Mouse (Mus musculus) stomach, embryonic 15.5 days (tissue): Measurements from ENCODE around the gene Sipa1l3. TPM values are rescaled to one million over a fixed set of nuclear protein-coding genes. Genes with fewer than 3 reads are reported as not detected.

Experiments
- ATAC-seq: fragments of 200-750 bp; cut with Nextera tagmentation; 2 replicates; pipeline ENCODE4 v1.8.0; 2017; ENCODE audit warnings: low read depth, moderate number of reproducible peaks, moderate TSS enrichment; ENCODE audit not compliant: insufficient read depth, low FRiP score
- H3K27ac ChIP-seq: fragments of 300-500 bp; sonication (generic); 2 replicates; pipeline ENCODE4 v1.5.1; 2015; ENCODE audit warnings: mild to moderate bottlenecking, inconsistent platforms
- H3K27me3 ChIP-seq: fragments of 300-500 bp; sonication (generic); replicated peaks from 2 replicates; pipeline ENCODE4 v1.6.1; 2015; ENCODE audit warnings: inconsistent platforms
- H3K36me3 ChIP-seq: fragments of 300-500 bp; sonication (generic); 2 replicates; pipeline ENCODE4 v1.6.1; 2015; ENCODE audit warnings: inconsistent platforms
- H3K4me1 ChIP-seq: fragments of 300-500 bp; sonication (generic); 2 replicates; pipeline ENCODE4 v1.6.1; 2015; ENCODE audit warnings: inconsistent platforms
- H3K4me2 ChIP-seq: fragments of 300-500 bp; sonication (generic); 2 replicates; pipeline ENCODE4 v1.6.1; 2015; ENCODE audit warnings: mild to moderate bottlenecking, inconsistent platforms
- H3K4me3 ChIP-seq: fragments of 300-500 bp; sonication (generic); replicated peaks from 2 replicates; pipeline ENCODE4 v1.5.1; 2015; ENCODE audit warnings: inconsistent platforms
- H3K9ac ChIP-seq: fragments of 300-500 bp; sonication (generic); 2 replicates; pipeline ENCODE4 v1.6.1; 2015; ENCODE audit warnings: inconsistent platforms
- H3K9me3 ChIP-seq: fragments of 300-500 bp; sonication (generic); 2 replicates; pipeline ENCODE4 v1.6.1; 2016; ENCODE audit warnings: inconsistent platforms
- WGBS: fragments of 180-500 bp; shearing (Covaris S2); methylation state at CpG from one replicate; pipeline ENCODE4 v1.1.7; 2015; 5-methylcytosine and 5-hydroxymethylcytosine counted together
- polyA plus RNA-seq: library from polyadenylated mRNA; unstranded; fragments of >200 nt; fragmentation: Nextera tagmentation; extraction: Ambion mirVana; gene quantifications from 2 replicates; pipeline ENCODE4 v1.2.1, GENCODE M21; 2015

The Sipa1l3 gene
- polyA plus RNA-seq, 1 experiment from 2014 or later, result 22.0 TPM

DNA sequence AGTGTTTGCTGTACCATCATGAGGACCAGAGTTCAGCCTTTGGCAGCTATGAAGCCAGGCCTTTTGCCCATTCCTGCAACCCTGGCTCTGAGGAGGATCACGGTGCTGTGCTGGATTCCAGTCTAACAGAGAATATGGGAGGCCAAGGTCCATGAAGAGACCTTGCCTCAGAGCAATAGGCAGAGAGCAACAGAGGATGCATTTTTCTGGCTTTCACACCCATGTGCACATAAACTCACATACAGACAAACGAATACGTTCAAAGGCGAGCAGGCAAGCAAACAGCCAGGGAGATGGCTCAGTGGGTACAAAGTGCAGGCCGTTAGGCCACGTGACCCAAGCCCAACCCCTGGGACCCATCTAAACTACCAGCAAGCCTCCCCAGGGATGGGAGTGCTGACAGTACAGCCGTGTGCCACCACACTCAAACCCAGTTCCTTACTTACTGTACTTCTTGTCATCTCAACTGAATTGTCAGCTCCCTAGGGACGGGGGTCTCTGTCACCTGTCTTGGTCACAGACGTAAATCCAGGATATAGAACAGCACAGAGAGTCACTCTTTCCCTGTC lies 180.0 kb downstream of the Sipa1l3 start:
- H3K9me3 ChIP-seq, result no peaks in the 10 kb centered on the region
- ATAC-seq, result no peak; the same call in 1 of the 2 replicates
- no peak overlapping the region for H3K27ac ChIP-seq
- WGBS, result 81% methylated on average over 9 of the region's 9 CpGs
- H3K4me1 ChIP-seq, result no peaks in the 10 kb centered on the region
- peaks cover 16% of the 10 kb centered on the region; the same call in 1 of the 2 replicates for H3K36me3 ChIP-seq
- H3K9ac ChIP-seq, result no peak overlapping the region
- no peaks in the 10 kb centered on the region for H3K27me3 ChIP-seq
- H3K4me3 ChIP-seq, result no peak overlapping the region
- no peak overlapping the region; the same call in 1 of the 2 replicates for H3K4me2 ChIP-seq

DNA sequence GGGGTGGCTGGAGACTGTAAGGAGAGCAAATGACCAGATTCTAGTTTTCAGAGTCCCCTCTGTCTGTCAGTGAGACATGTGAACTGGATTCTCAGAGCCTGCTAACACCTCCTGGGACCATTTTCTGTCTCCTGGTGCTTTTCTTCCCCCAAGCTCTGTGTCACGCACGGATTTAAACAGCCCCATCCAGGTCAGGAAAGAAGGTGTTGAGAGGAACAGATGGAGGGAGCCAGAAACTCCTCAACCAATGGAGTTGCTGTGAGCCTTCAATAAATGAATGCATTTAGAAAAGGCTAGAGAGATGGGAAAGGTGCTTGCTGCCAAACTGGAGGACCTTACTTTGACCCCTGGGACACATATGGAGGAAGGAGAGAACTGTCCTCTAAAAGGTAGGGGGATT lies 180.7 kb downstream of the Sipa1l3 start:
- Histone ChIP-seq H3K4me2 (no peak overlapping the region), H3K27ac (no peak overlapping the region), H3K4me3 (no peak overlapping the region), H3K9me3 (no peaks in the 10 kb centered on the region), H3K27me3 (no peaks in the 10 kb centered on the region), H3K4me1 (no peaks in the 10 kb centered on the region), H3K9ac (no peak overlapping the region), H3K36me3 (peaks cover 16% of the 10 kb centered on the region; the same call in 1 of the 2 replicates)
- WGBS, result 80% methylated on average over 2 of the region's 2 CpGs
- no peak for ATAC-seq

GRCm38 (mm10) chr7:29336795-29337319 lies 181.6 kb downstream of the Sipa1l3 start:
- H3K36me3 ChIP-seq, result peaks cover 18% of the 10 kb centered on the region; the same call in 1 of the 2 replicates
- no peaks in the 10 kb centered on the region for H3K27me3 ChIP-seq
- H3K4me1 ChIP-seq, result no peaks in the 10 kb centered on the region
- H3K9ac ChIP-seq, result no peak overlapping the region
- no peak overlapping the region for H3K4me2 ChIP-seq
- H3K27ac ChIP-seq, result no peak overlapping the region
- 77% methylated on average over 9 of the region's 9 CpGs for WGBS
- H3K4me3 ChIP-seq, result no peak overlapping the region
- H3K9me3 ChIP-seq, result no peaks in the 10 kb centered on the region
- no peak for ATAC-seq

DNA sequence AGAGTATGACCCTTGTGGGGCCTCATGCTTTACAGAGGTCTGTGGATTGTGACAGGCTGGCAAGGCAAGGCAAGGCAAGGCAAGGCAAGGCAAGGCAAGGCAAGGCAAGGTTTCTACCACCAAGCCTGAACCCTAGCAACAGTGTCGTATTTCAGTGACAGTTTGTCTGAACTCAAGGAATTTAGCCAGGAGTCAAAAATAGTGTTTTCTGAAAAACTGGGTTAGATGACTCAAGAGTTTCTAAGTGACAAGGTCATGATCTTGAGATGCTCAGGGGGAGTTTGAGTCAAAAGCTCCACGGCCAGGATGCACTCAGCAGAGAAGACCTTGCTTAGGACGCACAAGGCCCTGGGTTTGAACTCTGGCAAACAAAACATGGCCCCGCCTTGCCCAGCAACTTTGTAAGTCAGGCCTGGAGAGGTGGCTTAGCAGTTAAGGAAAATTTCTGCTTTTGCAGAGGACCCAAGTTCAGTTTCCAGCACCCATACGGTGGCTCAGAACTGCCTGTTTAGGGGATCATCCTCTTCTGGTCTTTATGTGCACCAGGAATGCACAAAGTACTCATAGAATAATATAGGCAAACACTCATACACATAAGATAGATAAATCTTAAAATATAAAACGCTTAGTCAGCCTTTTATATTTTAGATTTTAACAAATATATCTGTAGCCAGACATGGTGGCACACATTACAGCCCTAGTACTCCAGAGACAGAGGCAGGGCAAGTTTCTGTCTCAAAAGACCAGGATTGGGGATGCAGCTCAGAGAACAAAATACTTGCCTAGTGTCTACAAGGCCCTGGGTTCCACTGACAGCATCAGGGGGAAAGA lies 182.4 kb downstream of the Sipa1l3 start:
- H3K9me3 ChIP-seq, result no peaks in the 10 kb centered on the region
- H3K4me3 ChIP-seq, result no peak overlapping the region
- no peaks in the 10 kb centered on the region for H3K4me1 ChIP-seq
- H3K4me2 ChIP-seq, result no peak overlapping the region
- WGBS, result 73% methylated on average over 6 of the region's 6 CpGs
- ATAC-seq, result no peak
- peaks cover 18% of the 10 kb centered on the region; the same call in 1 of the 2 replicates for H3K36me3 ChIP-seq
- no peak overlapping the region for H3K27ac ChIP-seq
- no peaks in the 10 kb centered on the region for H3K27me3 ChIP-seq
- no peak overlapping the region for H3K9ac ChIP-seq

- no peaks in the 10 kb centered on the region for H3K27me3 ChIP-seq
- no peak for ATAC-seq
Measured at GRCm38 (mm10) chr7:29335276-29335675, 183.2 kb downstream of the Sipa1l3 start.

GRCm38 (mm10) chr7:29334156-29334555 lies 184.3 kb downstream of the Sipa1l3 start:
- no peaks in the 10 kb centered on the region for H3K4me1 ChIP-seq
- H3K9ac ChIP-seq, result no peak overlapping the region
- H3K27me3 ChIP-seq, result no peaks in the 10 kb centered on the region
- H3K27ac ChIP-seq, result no peak overlapping the region
- peaks cover 22% of the 10 kb centered on the region; the same call in 1 of the 2 replicates for H3K36me3 ChIP-seq
- ATAC-seq, result no peak
- H3K4me2 ChIP-seq, result no peak overlapping the region
- no peaks in the 10 kb centered on the region for H3K9me3 ChIP-seq
- 64% methylated on average over 7 of the region's 7 CpGs for WGBS
- H3K4me3 ChIP-seq, result no peak overlapping the region

More at GRCm38 (mm10) chr7:29335276-29335675, 183.2 kb downstream of the Sipa1l3 start:
- H3K9ac ChIP-seq, result no peak overlapping the region
- no peaks in the 10 kb centered on the region for H3K4me1 ChIP-seq
- no peak overlapping the region for H3K27ac ChIP-seq
- no peaks in the 10 kb centered on the region for H3K9me3 ChIP-seq
- no peak overlapping the region for H3K4me2 ChIP-seq
- H3K4me3 ChIP-seq, result no peak overlapping the region
- H3K36me3 ChIP-seq, result peaks cover 17% of the 10 kb centered on the region; the same call in 1 of the 2 replicates

DNA sequence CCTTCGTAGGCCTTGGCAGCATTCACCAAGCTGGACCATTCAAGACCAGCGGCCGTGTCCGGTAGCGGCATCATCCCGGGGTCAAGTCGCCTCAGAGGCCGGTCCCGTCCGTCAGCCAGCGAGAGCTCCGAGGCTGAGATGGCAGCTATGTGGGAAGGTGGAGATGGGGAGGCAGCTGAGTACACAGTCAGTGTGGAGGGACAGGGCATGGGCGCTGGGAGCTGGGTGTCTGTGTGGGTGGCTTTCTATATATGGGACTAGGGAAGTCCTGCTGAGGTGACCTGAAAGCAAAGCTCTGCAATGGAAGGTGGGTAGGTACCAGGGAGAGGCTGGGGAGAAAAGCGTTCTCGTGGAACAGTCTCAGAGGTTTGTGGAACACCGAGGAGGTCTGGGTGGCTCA lies 189.5 kb downstream of the Sipa1l3 start:
- no peak for ATAC-seq
- no peak overlapping the region for H3K4me3 ChIP-seq
- no peaks in the 10 kb centered on the region for H3K4me1 ChIP-seq
- H3K36me3 ChIP-seq, result peaks cover 41% of the 10 kb centered on the region
- no peak overlapping the region for H3K4me2 ChIP-seq
- 92% methylated on average over 16 of the region's 16 CpGs for WGBS
- no peak overlapping the region for H3K9ac ChIP-seq
- no peaks in the 10 kb centered on the region for H3K27me3 ChIP-seq
- H3K27ac ChIP-seq, result no peak overlapping the region
- no peaks in the 10 kb centered on the region for H3K9me3 ChIP-seq

DNA sequence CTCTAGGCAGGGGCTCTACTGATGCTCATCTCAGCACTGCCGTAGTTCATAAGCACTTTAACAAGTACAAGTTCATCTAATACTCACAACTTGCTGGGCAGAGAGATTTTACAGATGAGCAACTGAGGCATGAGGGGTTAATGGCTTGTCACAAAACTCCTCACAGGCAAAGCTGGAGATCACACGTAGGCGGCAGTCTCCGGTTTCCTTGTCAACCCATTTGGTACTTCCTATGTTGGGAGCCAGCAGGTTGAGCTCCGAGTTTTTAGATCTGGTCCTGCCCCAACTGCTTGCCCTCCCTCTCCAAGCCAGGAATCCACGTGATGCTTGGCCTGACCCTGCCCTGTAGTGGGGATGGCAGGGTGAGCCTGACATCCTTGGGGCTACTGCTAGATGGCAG lies 191.4 kb downstream of the Sipa1l3 start:
- H3K4me3 ChIP-seq, result no peak overlapping the region
- no peaks in the 10 kb centered on the region for H3K27me3 ChIP-seq
- H3K27ac ChIP-seq, result no peak overlapping the region
- no peak for ATAC-seq
- H3K9ac ChIP-seq, result no peak overlapping the region
- WGBS, result 73% methylated on average over 6 of the region's 6 CpGs
- H3K36me3 ChIP-seq, result peaks cover 46% of the 10 kb centered on the region
- H3K9me3 ChIP-seq, result no peaks in the 10 kb centered on the region
- no peak overlapping the region for H3K4me2 ChIP-seq
- no peaks in the 10 kb centered on the region for H3K4me1 ChIP-seq

- Histone ChIP-seq H3K36me3 (peaks cover 10% of the 10 kb centered on the region; the same call in 1 of the 2 replicates), H3K27me3 (no peaks in the 10 kb centered on the region), H3K9ac (no peak overlapping the region), H3K4me3 (peak overlapping the region; percentile 27), H3K27ac (peak overlapping the region; percentile 82), H3K4me2 (peak overlapping the region; percentile 44), H3K4me1 (peaks cover 47% of the 10 kb centered on the region), H3K9me3 (no peaks in the 10 kb centered on the region)
- WGBS, result 17% methylated on average over 19 of the region's 19 CpGs
- no peak for ATAC-seq
Measured at GRCm38 (mm10) chr7:29319337-29320307, 198.8 kb downstream of the Sipa1l3 start.

GRCm38 (mm10) chr7:29318115-29318911 lies 200.1 kb downstream of the Sipa1l3 start:
- Histone ChIP-seq H3K36me3 (no peaks in the 10 kb centered on the region), H3K4me3 (peak overlapping the region; percentile 27), H3K4me2 (peak overlapping the region; percentile 44), H3K27ac (peak overlapping the region; percentile 82), H3K9ac (no peak overlapping the region), H3K9me3 (no peaks in the 10 kb centered on the region), H3K4me1 (peaks cover 47% of the 10 kb centered on the region), H3K27me3 (no peaks in the 10 kb centered on the region)
- ATAC-seq, result peak; percentile 33; the same call in 1 of the 2 replicates
- 11% methylated on average over 18 of the region's 18 CpGs for WGBS

DNA sequence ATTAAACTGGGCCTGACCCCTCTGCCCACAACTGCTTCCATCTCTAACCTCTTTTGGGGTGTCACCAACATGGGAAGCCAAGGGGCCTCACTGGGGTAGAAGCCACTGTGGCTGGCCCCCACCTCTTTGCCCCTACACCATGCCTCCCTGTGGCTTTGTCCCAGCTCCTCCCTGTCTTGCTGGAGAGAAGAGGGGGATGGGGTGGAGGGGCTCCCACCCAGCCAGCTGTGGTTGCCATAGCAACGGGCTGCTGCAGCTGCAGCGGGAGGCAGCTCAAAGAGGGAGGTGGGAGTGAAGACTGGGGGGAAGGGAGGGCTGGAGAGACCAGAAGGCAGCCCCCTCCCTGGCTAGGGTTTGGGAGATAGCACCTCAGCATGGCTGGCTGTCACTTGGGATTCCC lies 200.9 kb downstream of the Sipa1l3 start:
- ATAC-seq, result peak; percentile 20; the same call in 1 of the 2 replicates
- Histone ChIP-seq H3K9ac (no peak overlapping the region), H3K27ac (peak overlapping the region; percentile 82), H3K9me3 (no peaks in the 10 kb centered on the region), H3K27me3 (no peaks in the 10 kb centered on the region), H3K4me3 (no peak overlapping the region), H3K4me1 (peaks cover 50% of the 10 kb centered on the region), H3K36me3 (no peaks in the 10 kb centered on the region), H3K4me2 (peak overlapping the region; percentile 44)
- 0% methylated on average over 2 of the region's 2 CpGs for WGBS
